9 mouse cellular contexts compared by ENCODE assay signal in genomic region chr8:95137201-95137600, GRCm38 (mm10). TPM values are rescaled to one million over a fixed set of nuclear protein-coding genes. Genes with fewer than 3 reads are reported as not detected.
DNase-seq lines count a peak whose midpoint lies in the region; ATAC-seq lines count a peak whose summit lies in the region.
"Had no signal": no experiment of that assay in that cellular context is flagged by ENCODE, and none has a peak within 500 bp of the region (broad histone marks: within the 10 kb centered on the region; RNA-seq: fewer than 3 reads in every experiment).

No protein-coding gene starts in this region.

- H3K27me3 ChIP-seq in heart, embryonic 11.5 days (ENCODE audit: control insufficient read depth, insufficient read depth, low read length) = peaks cover 4% of the 10 kb centered on the region; the same call in 1 of the 2 replicates
- H3K27me3 ChIP-seq in hindbrain, embryonic 12.5 days = peaks cover 34% of the 10 kb centered on the region
- H3K27me3 ChIP-seq in midbrain, embryonic 11.5 days (ENCODE audit: control insufficient read depth, insufficient read depth, low read length) = peaks cover 17% of the 10 kb centered on the region

- WGBS in heart, embryonic 11.5 days (ENCODE audit: insufficient replicate concordance) = 27% methylated on average over 12 of the region's 12 CpGs
- WGBS in hindbrain, embryonic 12.5 days = 17% methylated on average over 12 of the region's 12 CpGs
- 16% methylated on average over 12 of the region's 12 CpGs for WGBS in midbrain, embryonic 11.5 days

- H3K4me2 ChIP-seq in heart, embryonic 11.5 days = peak overlapping the region; percentile 68
- H3K4me2 ChIP-seq in hindbrain, embryonic 12.5 days (replicated peaks) = peak overlapping the region; percentile 53
- peak overlapping the region; percentile 39 for H3K4me2 ChIP-seq in midbrain, embryonic 11.5 days

- no peak overlapping the region for H3K9ac ChIP-seq in heart, embryonic 11.5 days (ENCODE audit: low read depth, low read length)
- peak overlapping the region; percentile 20; the same call in 1 of the 2 replicates for H3K9ac ChIP-seq in hindbrain, embryonic 12.5 days
- no peak overlapping the region for H3K9ac ChIP-seq in midbrain, embryonic 11.5 days (ENCODE audit: low read length)

- H3K36me3 ChIP-seq in heart, embryonic 11.5 days (ENCODE audit: control insufficient read depth, insufficient read depth, low read length) = no peaks in the 10 kb centered on the region
- H3K36me3 ChIP-seq in hindbrain, embryonic 12.5 days = no peaks in the 10 kb centered on the region
- H3K36me3 ChIP-seq in midbrain, embryonic 11.5 days (ENCODE audit: control insufficient read depth, insufficient read depth, low read length) = no peaks in the 10 kb centered on the region

- ATAC-seq in heart, embryonic 11.5 days (replicated peaks; ENCODE audit: insufficient number of reproducible peaks, low FRiP score, low TSS enrichment) = no peak
- ATAC-seq in hindbrain, embryonic 12.5 days (ENCODE audit: low FRiP score) = no peak
- no peak for ATAC-seq in midbrain, embryonic 11.5 days (ENCODE audit: low FRiP score)
- no peak for ATAC-seq in megakaryocyte progenitor cell, adult 5-6 weeks (replicated peaks; ENCODE audit: poor library complexity)
- ATAC-seq: inflammation-experienced regulatory T-cells, adult 6 months had no signal

- intact Hi-C loops in left cerebral cortex, postnatal 4 days (cut with DNase I) = loop anchor here (10.0 kb wide), 1 partner anchor 68 kb away; the partner anchor contains the start of gene Kifc3

- peaks cover 20% of the 10 kb centered on the region for H3K4me1 ChIP-seq in heart, embryonic 11.5 days (ENCODE audit: control insufficient read depth, insufficient read depth, low read length)
- H3K4me1 ChIP-seq in brown adipose tissue, adult 24 weeks (ENCODE audit: control insufficient read depth, insufficient read depth, insufficient read length, low read length) = peaks cover 42% of the 10 kb centered on the region
- H3K4me1 ChIP-seq in hindbrain, embryonic 12.5 days = peaks cover 31% of the 10 kb centered on the region
- H3K4me1 ChIP-seq in midbrain, embryonic 11.5 days (ENCODE audit: control insufficient read depth, insufficient read depth, low read length) = peaks cover 15% of the 10 kb centered on the region

- H3K4me3 ChIP-seq in heart, embryonic 11.5 days (ENCODE audit: low read depth, low read length) = peak overlapping the region; percentile 12
- peak overlapping the region; percentile 63 for H3K4me3 ChIP-seq in brown adipose tissue, adult 24 weeks (ENCODE audit: insufficient read depth, low read depth, low read length)
- H3K4me3 ChIP-seq in hindbrain, embryonic 12.5 days = peak overlapping the region; percentile 20; the same call in 1 of the 2 replicates
- H3K4me3 ChIP-seq in midbrain, embryonic 11.5 days (ENCODE audit: low read depth, low read length) = no peak overlapping the region

- no peaks in the 10 kb centered on the region for H3K9me3 ChIP-seq in heart, embryonic 11.5 days (replicated peaks; ENCODE audit: control insufficient read depth, low read length)
- no peaks in the 10 kb centered on the region for H3K9me3 ChIP-seq in hindbrain, embryonic 12.5 days (replicated peaks)
- H3K9me3 ChIP-seq in midbrain, embryonic 11.5 days (ENCODE audit: control insufficient read depth, low read length) = no peaks in the 10 kb centered on the region

- DNase-seq in heart, adult 9 months (ENCODE audit: low spot score in 2 of 2) = no peak
- no peak for DNase-seq in midbrain, embryonic 11.5 days (ENCODE audit: low spot score, missing footprints)
- DNase-seq in left cerebral cortex, postnatal 4 days = no peak
- DNase-seq in Muller cell, postnatal 12 days (ENCODE audit: inconsistent ontology term) = no peak

- H3K27ac ChIP-seq in heart, embryonic 11.5 days (ENCODE audit: low read depth, low read length) = no peak overlapping the region
- H3K27ac ChIP-seq in brown adipose tissue, adult 24 weeks (replicated peaks; ENCODE audit: low read depth, low read length) = peak overlapping the region; percentile 84
- no peak overlapping the region for H3K27ac ChIP-seq in hindbrain, embryonic 12.5 days
- no peak overlapping the region for H3K27ac ChIP-seq in midbrain, embryonic 11.5 days (ENCODE audit: low read depth, low read length)

RNA-seq across cellular contexts. Expression of gene Katnb1, which starts 56.2 kb away (rescaled TPM):
- 18.3 and 18.6 TPM in 2 replicates for polyA plus RNA-seq in heart, embryonic 11.5 days (2014; fragmentation: Nextera tagmentation; extraction: Ambion mirVana)
- 4.7 and 6.2 TPM in 2 replicates for polyA plus RNA-seq in brown adipose tissue, adult 24 weeks (2012; ENCODE audit: insufficient read depth, insufficient read length, missing spikeins)
- polyA plus RNA-seq in hindbrain, embryonic 12.5 days (2016; fragmentation: Nextera tagmentation; extraction: Ambion mirVana) = 36.2 and 39.4 TPM in 2 replicates
- 27.8 and 30.9 TPM in 2 replicates for polyA plus RNA-seq in midbrain, embryonic 11.5 days (2014; fragmentation: Nextera tagmentation; extraction: Ambion mirVana)
- total RNA-seq in left cerebral cortex, postnatal 4 days (2021) = 10 to 100 TPM; 49.9 to 52.4 TPM
- total RNA-seq in megakaryocyte progenitor cell, adult 5-6 weeks (2015) = 6.3 and 7.3 TPM in 2 replicates
- total RNA-seq in megakaryocyte progenitor cell, adult 5-6 weeks (2017) = 25.2 and 25.9 TPM in 2 replicates
